ENCODE assay signal across 25 mouse cellular contexts in the genomic region with DNA sequence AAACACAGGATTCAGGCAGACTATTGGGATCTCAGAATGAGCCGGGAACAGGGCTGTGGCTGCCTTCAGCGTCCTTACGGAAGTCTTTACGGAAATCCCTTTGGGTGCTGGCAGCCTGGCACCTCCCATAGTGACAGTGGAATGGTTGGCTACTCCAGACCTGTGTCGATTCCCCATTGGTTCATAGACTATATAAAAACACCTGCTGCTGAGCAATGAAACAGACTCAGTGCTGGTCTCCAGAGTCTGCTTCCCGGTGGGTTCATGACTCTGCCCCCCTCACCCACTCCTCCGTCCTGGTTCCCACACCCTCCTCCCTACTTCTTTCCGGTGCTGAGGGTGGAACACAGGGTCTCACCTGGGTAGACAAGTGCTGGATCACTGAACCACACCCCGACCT. TPM values are rescaled to one million over a fixed set of nuclear protein-coding genes. Genes with fewer than 3 reads are reported as not detected.
A peak's percentile ranks its signal among the peaks of the same experiment; 100 is the strongest.
DNase-seq lines count a peak whose midpoint lies in the region; ATAC-seq lines count a peak whose summit lies in the region.
"Had no signal": no experiment of that assay in that cellular context is flagged by ENCODE, and none has a peak within 500 bp of the region (broad histone marks: within the 10 kb centered on the region; RNA-seq: fewer than 3 reads in every experiment).

No protein-coding gene starts in this region.

- no peak overlapping the region for H3K27ac ChIP-seq in embryonic facial prominence, embryonic 14.5 days (replicated peaks; ENCODE audit: low read depth, low read length)
- H3K27ac ChIP-seq in embryonic facial prominence, embryonic 10.5 days (replicated peaks) = no peak overlapping the region
- H3K27ac ChIP-seq in kidney, embryonic 14.5 days (ENCODE audit: low read depth, low read length) = peak overlapping the region; percentile 87
- peak overlapping the region; percentile 90 for H3K27ac ChIP-seq in kidney, embryonic 16.5 days (ENCODE audit: low read length)
- H3K27ac ChIP-seq in midbrain, embryonic 11.5 days (ENCODE audit: low read depth, low read length) = no peak overlapping the region
- no peak overlapping the region for H3K27ac ChIP-seq in midbrain, embryonic 14.5 days (replicated peaks; ENCODE audit: low read depth, low read length)
- H3K27ac ChIP-seq: embryonic facial prominence, embryonic 13.5 days; forebrain, embryonic 13.5 days; forebrain, embryonic 15.5 days had no signal

- H3K9ac ChIP-seq in embryonic facial prominence, embryonic 14.5 days (ENCODE audit: low read depth, low read length) = no peak overlapping the region
- H3K9ac ChIP-seq in kidney, embryonic 14.5 days (ENCODE audit: low read depth, low read length) = no peak overlapping the region
- H3K9ac ChIP-seq in kidney, embryonic 16.5 days (replicated peaks; ENCODE audit: low read length) = no peak overlapping the region
- no peak overlapping the region for H3K9ac ChIP-seq in midbrain, embryonic 11.5 days (ENCODE audit: low read length)
- no peak overlapping the region for H3K9ac ChIP-seq in midbrain, embryonic 14.5 days (replicated peaks; ENCODE audit: low read length)
- H3K9ac ChIP-seq: embryonic facial prominence, embryonic 13.5 days; forebrain, embryonic 13.5 days; forebrain, embryonic 15.5 days had no signal

- peaks cover 8% of the 10 kb centered on the region; the same call in 1 of the 2 replicates for H3K4me1 ChIP-seq in embryonic facial prominence, embryonic 14.5 days (ENCODE audit: control insufficient read depth, insufficient read depth, low read length)
- H3K4me1 ChIP-seq in embryonic facial prominence, embryonic 10.5 days = peaks cover 18% of the 10 kb centered on the region
- H3K4me1 ChIP-seq in kidney, embryonic 14.5 days (ENCODE audit: control insufficient read depth, insufficient read depth, low read length) = peaks cover 38% of the 10 kb centered on the region
- H3K4me1 ChIP-seq in kidney, embryonic 16.5 days (ENCODE audit: insufficient read depth, low read length) = peaks cover 52% of the 10 kb centered on the region
- H3K4me1 ChIP-seq in midbrain, embryonic 11.5 days (ENCODE audit: control insufficient read depth, insufficient read depth, low read length) = no peaks in the 10 kb centered on the region
- H3K4me1 ChIP-seq in midbrain, embryonic 14.5 days (ENCODE audit: control insufficient read depth, insufficient read depth, low read length) = no peaks in the 10 kb centered on the region
- H3K4me1 ChIP-seq: forebrain, embryonic 13.5 days; forebrain, embryonic 15.5 days had no signal

- 0 out of 2 replicates have a peak, but pooled peaks have one; percentile 62 for ATAC-seq in embryonic facial prominence, embryonic 14.5 days (ENCODE audit: low read depth)
- peak; percentile 14; the same call in 1 of the 2 replicates for ATAC-seq in kidney, embryonic 14.5 days (ENCODE audit: low FRiP score, low TSS enrichment)
- peak; percentile 33; the same call in 1 of the 2 replicates for ATAC-seq in kidney, embryonic 16.5 days (ENCODE audit: low FRiP score, low TSS enrichment)
- ATAC-seq in midbrain, embryonic 11.5 days (ENCODE audit: low FRiP score) = no peak
- no peak for ATAC-seq in midbrain, embryonic 14.5 days (ENCODE audit: low FRiP score, low TSS enrichment)
- ATAC-seq: activated CD4-positive, CD25-positive, alpha-beta regulatory T cell, adult 4 months; CD4-positive, CD25-positive, alpha-beta regulatory T cell, adult 4 months; forebrain, embryonic 13.5 days; forebrain, embryonic 15.5 days had no signal

- no peaks in the 10 kb centered on the region for H3K27me3 ChIP-seq in embryonic facial prominence, embryonic 14.5 days (replicated peaks; ENCODE audit: control insufficient read depth, insufficient read depth, low read length)
- no peaks in the 10 kb centered on the region for H3K27me3 ChIP-seq in embryonic facial prominence, embryonic 10.5 days (replicated peaks; ENCODE audit: low read depth, poor library complexity, severe bottlenecking)
- H3K27me3 ChIP-seq in kidney, embryonic 14.5 days (ENCODE audit: control insufficient read depth, insufficient read depth, low read length) = no peaks in the 10 kb centered on the region
- no peaks in the 10 kb centered on the region for H3K27me3 ChIP-seq in kidney, embryonic 16.5 days (ENCODE audit: insufficient read depth, low read length)
- H3K27me3 ChIP-seq in midbrain, embryonic 11.5 days (ENCODE audit: control insufficient read depth, insufficient read depth, low read length) = no peaks in the 10 kb centered on the region
- no peaks in the 10 kb centered on the region for H3K27me3 ChIP-seq in midbrain, embryonic 14.5 days (ENCODE audit: control insufficient read depth, insufficient read depth, low read length)
- H3K27me3 ChIP-seq: CH12.LX; forebrain, embryonic 13.5 days; forebrain, embryonic 15.5 days; Patski had no signal

- H3K36me3 ChIP-seq in embryonic facial prominence, embryonic 14.5 days (ENCODE audit: control insufficient read depth, insufficient read depth, low read length) = no peaks in the 10 kb centered on the region
- no peaks in the 10 kb centered on the region for H3K36me3 ChIP-seq in embryonic facial prominence, embryonic 10.5 days (replicated peaks)
- H3K36me3 ChIP-seq in kidney, embryonic 14.5 days (ENCODE audit: control insufficient read depth, insufficient read depth, low read length) = no peaks in the 10 kb centered on the region
- no peaks in the 10 kb centered on the region for H3K36me3 ChIP-seq in kidney, embryonic 16.5 days (ENCODE audit: insufficient read depth, low read length)
- no peaks in the 10 kb centered on the region for H3K36me3 ChIP-seq in midbrain, embryonic 11.5 days (ENCODE audit: control insufficient read depth, insufficient read depth, low read length)
- H3K36me3 ChIP-seq in midbrain, embryonic 14.5 days (ENCODE audit: control insufficient read depth, insufficient read depth, low read length) = no peaks in the 10 kb centered on the region
- H3K36me3 ChIP-seq: embryonic facial prominence, embryonic 13.5 days; forebrain, embryonic 15.5 days; G1E had no signal

- no peak for DNase-seq in embryonic facial prominence, embryonic 14.5 days (ENCODE audit: low spot score)
- DNase-seq in embryonic facial prominence, embryonic 10.5 days (ENCODE audit: low spot score) = no peak
- DNase-seq in kidney, postnatal 14 days = no peak
- DNase-seq in kidney, adult 18-20 months = no peak
- DNase-seq in midbrain, embryonic 11.5 days (ENCODE audit: low spot score, missing footprints) = peak; percentile 57
- no peak for DNase-seq in midbrain, embryonic 14.5 days
- DNase-seq: adrenal gland, adult 8-10 months; adrenal gland, postnatal 14 days; adrenal gland, postnatal 36 days; B cell, adult 2 months; cerebellum, adult 11-12 months; cerebellum, adult 2 months; cerebellum, adult 9-10 months; cerebellum, postnatal 10 days; cerebellum, postnatal 25 days had no signal

- H3K4me3 ChIP-seq in embryonic facial prominence, embryonic 14.5 days (ENCODE audit: low read depth, low read length) = no peak overlapping the region
- no peak overlapping the region for H3K4me3 ChIP-seq in embryonic facial prominence, embryonic 10.5 days
- H3K4me3 ChIP-seq in kidney, embryonic 14.5 days (ENCODE audit: low read length) = no peak overlapping the region
- no peak overlapping the region for H3K4me3 ChIP-seq in kidney, embryonic 16.5 days (ENCODE audit: low read length)
- no peak overlapping the region for H3K4me3 ChIP-seq in midbrain, embryonic 11.5 days (ENCODE audit: low read depth, low read length)
- H3K4me3 ChIP-seq in midbrain, embryonic 14.5 days (replicated peaks; ENCODE audit: low read depth, low read length) = no peak overlapping the region
- H3K4me3 ChIP-seq: embryonic facial prominence, embryonic 13.5 days; forebrain, embryonic 13.5 days; forebrain, embryonic 15.5 days had no signal

- no peaks in the 10 kb centered on the region for H3K9me3 ChIP-seq in embryonic facial prominence, embryonic 14.5 days (ENCODE audit: control insufficient read depth, low read length)
- H3K9me3 ChIP-seq in embryonic facial prominence, embryonic 10.5 days = no peaks in the 10 kb centered on the region
- no peaks in the 10 kb centered on the region for H3K9me3 ChIP-seq in kidney, embryonic 14.5 days (ENCODE audit: control insufficient read depth, low read length)
- H3K9me3 ChIP-seq in kidney, embryonic 16.5 days (ENCODE audit: low read length) = 0 out of 2 replicates have a peak, but pooled peaks cover 3% of the 10 kb centered on the region
- H3K9me3 ChIP-seq in midbrain, embryonic 11.5 days (ENCODE audit: control insufficient read depth, low read length) = no peaks in the 10 kb centered on the region
- no peaks in the 10 kb centered on the region for H3K9me3 ChIP-seq in midbrain, embryonic 14.5 days (ENCODE audit: control insufficient read depth, low read length)
- H3K9me3 ChIP-seq: embryonic facial prominence, embryonic 13.5 days; forebrain, embryonic 13.5 days; forebrain, embryonic 15.5 days had no signal

- no peak overlapping the region for H3K4me2 ChIP-seq in embryonic facial prominence, embryonic 14.5 days (ENCODE audit: low read depth, low read length)
- no peak overlapping the region for H3K4me2 ChIP-seq in kidney, embryonic 14.5 days (replicated peaks; ENCODE audit: low read depth, low read length)
- H3K4me2 ChIP-seq in kidney, embryonic 16.5 days (replicated peaks; ENCODE audit: low read depth, low read length) = no peak overlapping the region
- H3K4me2 ChIP-seq in midbrain, embryonic 11.5 days = no peak overlapping the region
- H3K4me2 ChIP-seq in midbrain, embryonic 14.5 days (ENCODE audit: low read length) = no peak overlapping the region
- H3K4me2 ChIP-seq: embryonic facial prominence, embryonic 13.5 days; forebrain, embryonic 13.5 days; forebrain, embryonic 15.5 days had no signal

- WGBS in embryonic facial prominence, embryonic 14.5 days = 88% methylated on average over 9 of the region's 9 CpGs
- 90% methylated on average over 9 of the region's 9 CpGs for WGBS in embryonic facial prominence, embryonic 10.5 days
- 60% methylated on average over 9 of the region's 9 CpGs for WGBS in kidney, embryonic 14.5 days
- WGBS in kidney, embryonic 16.5 days = 61% methylated on average over 9 of the region's 9 CpGs
- WGBS in midbrain, embryonic 11.5 days = 92% methylated on average over 9 of the region's 9 CpGs
- WGBS in midbrain, embryonic 14.5 days = 92% methylated on average over 9 of the region's 9 CpGs

RNA-seq across cellular contexts. Expression of a gene that starts 49.8 kb away (rescaled TPM):
- 16.6 and 20.0 TPM in 2 replicates for polyA plus RNA-seq in embryonic facial prominence, embryonic 14.5 days (2014; fragmentation: Nextera tagmentation; extraction: Ambion mirVana)
- polyA plus RNA-seq in embryonic facial prominence, embryonic 10.5 days (2016; fragmentation: Nextera tagmentation; extraction: Ambion mirVana) = 15.6 and 18.8 TPM in 2 replicates
- 21.9 and 42.5 TPM in 2 replicates for polyA plus RNA-seq in kidney, embryonic 14.5 days (2014; fragmentation: Nextera tagmentation; extraction: Ambion mirVana)
- polyA plus RNA-seq in kidney, embryonic 16.5 days (2015; fragmentation: Nextera tagmentation; extraction: Ambion mirVana) = 31.1 and 32.8 TPM in 2 replicates
- polyA plus RNA-seq in midbrain, embryonic 11.5 days (2014; fragmentation: Nextera tagmentation; extraction: Ambion mirVana) = 15.0 and 18.1 TPM in 2 replicates
- 5.4 and 8.7 TPM in 2 replicates for polyA plus RNA-seq in midbrain, embryonic 14.5 days (2014; fragmentation: Nextera tagmentation; extraction: Ambion mirVana)
- polyA plus RNA-seq: G1E had no signal

Comparison
In these comparisons a context has a peak if more than half of its experiments do, and no peak if none do; other contexts are left out.
1. ATAC-seq: peak in embryonic facial prominence, embryonic 14.5 days (single experiment), kidney, embryonic 14.5 days (single experiment) and kidney, embryonic 16.5 days (single experiment); none in midbrain, embryonic 11.5 days (single experiment) and midbrain, embryonic 14.5 days (single experiment).
2. H3K27ac ChIP-seq: peak in kidney, embryonic 14.5 days (single experiment) and kidney, embryonic 16.5 days (single experiment); none in embryonic facial prominence, embryonic 14.5 days (single experiment), embryonic facial prominence, embryonic 10.5 days (single experiment), midbrain, embryonic 11.5 days (single experiment) and midbrain, embryonic 14.5 days (single experiment).